Mouse (Mus musculus): Measurements from ENCODE around the gene Olfr1411. TPM values are rescaled to one million over a fixed set of nuclear protein-coding genes. Genes with fewer than 3 reads are reported as not detected.

Olfr1411 gene
- polyA plus RNA-seq, 1 experiment from 2014 or later: not detected

DNA sequence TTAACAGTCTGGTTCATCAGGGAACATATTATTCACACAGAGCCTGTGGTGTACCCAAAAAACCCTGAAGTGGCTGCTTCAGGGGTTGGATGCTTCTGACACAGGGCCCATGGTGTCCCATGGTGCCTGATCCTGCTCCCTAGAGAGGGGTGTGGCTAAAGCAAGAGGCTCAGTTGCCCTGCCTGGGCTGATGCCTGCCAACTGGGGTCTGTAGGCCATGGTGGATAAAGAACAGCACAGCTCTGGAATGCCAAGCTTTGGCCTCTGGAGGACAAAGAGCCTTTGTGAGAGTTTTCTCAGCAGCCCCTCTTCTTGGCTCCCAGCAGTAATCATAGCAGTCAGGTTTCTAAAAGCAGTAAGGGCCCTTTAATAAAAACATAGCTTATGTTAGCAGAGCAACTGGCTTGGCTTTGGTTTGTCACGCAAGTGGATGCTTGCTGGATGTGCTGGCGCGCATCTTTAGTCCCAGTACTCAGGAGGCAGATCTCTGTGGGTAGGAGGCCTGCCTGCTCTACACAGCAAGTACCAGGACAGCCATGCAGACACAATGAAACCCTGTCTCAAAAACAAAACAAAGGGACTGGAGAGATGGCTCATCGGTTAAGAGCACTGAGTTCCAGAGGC is 40.9 kb downstream of the Olfr1411 start:
- peaks cover 36% of the 10 kb centered on the region for H3K36me3 ChIP-seq (ENCODE audit: control insufficient read depth, insufficient read depth, low read length)
- no peaks in the 10 kb centered on the region for H3K4me1 ChIP-seq (ENCODE audit: control insufficient read depth, insufficient read depth, low read length)
- 93% methylated on average over 4 of the region's 4 CpGs for WGBS
- no peak overlapping the region for H3K9ac ChIP-seq (ENCODE audit: low read depth, low read length)
- no peaks in the 10 kb centered on the region for H3K27me3 ChIP-seq (ENCODE audit: control insufficient read depth, insufficient read depth, low read length)
- ATAC-seq (ENCODE audit: low FRiP score, low TSS enrichment): no peak
- no peak overlapping the region for H3K4me2 ChIP-seq (replicated peaks; ENCODE audit: low read depth, low read length)
- H3K27ac ChIP-seq (ENCODE audit: low read depth, low read length): no peak overlapping the region
- H3K9me3 ChIP-seq (ENCODE audit: control insufficient read depth, low read length): no peaks in the 10 kb centered on the region
- H3K4me3 ChIP-seq (ENCODE audit: low read length): no peak overlapping the region

DNA sequence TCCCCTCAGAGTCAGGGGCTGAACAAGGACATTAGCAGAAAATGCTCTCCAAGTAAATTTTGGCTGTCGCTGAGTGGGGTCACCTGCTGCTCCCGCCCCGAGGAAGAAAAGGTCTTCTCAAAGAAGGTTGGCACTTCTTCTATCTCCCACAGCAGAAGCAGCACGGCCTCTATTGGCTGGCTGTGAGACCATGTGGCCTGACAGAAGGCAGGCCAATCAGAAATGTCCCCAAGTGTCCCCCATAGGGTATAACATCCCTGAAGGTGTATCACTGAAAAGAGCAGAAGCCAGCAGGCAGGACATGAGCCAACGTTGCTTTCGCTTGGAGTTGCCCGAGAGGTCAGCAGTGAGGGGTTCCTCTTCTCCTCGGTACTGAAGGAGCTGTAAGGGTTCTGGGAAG is 41.8 kb downstream of the Olfr1411 start:
- H3K9ac ChIP-seq (ENCODE audit: low read depth, low read length): no peak overlapping the region
- no peaks in the 10 kb centered on the region for H3K9me3 ChIP-seq (ENCODE audit: control insufficient read depth, low read length)
- peaks cover 36% of the 10 kb centered on the region for H3K36me3 ChIP-seq (ENCODE audit: control insufficient read depth, insufficient read depth, low read length)
- 91% methylated on average over 8 of the region's 8 CpGs for WGBS
- no peak overlapping the region for H3K4me2 ChIP-seq (replicated peaks; ENCODE audit: low read depth, low read length)
- H3K4me1 ChIP-seq (ENCODE audit: control insufficient read depth, insufficient read depth, low read length): peaks cover 9% of the 10 kb centered on the region; the same call in 1 of the 2 replicates
- no peak overlapping the region for H3K4me3 ChIP-seq (ENCODE audit: low read length)
- no peak for ATAC-seq (ENCODE audit: low FRiP score, low TSS enrichment)
- H3K27ac ChIP-seq (ENCODE audit: low read depth, low read length): no peak overlapping the region
- no peaks in the 10 kb centered on the region for H3K27me3 ChIP-seq (ENCODE audit: control insufficient read depth, insufficient read depth, low read length)

DNA sequence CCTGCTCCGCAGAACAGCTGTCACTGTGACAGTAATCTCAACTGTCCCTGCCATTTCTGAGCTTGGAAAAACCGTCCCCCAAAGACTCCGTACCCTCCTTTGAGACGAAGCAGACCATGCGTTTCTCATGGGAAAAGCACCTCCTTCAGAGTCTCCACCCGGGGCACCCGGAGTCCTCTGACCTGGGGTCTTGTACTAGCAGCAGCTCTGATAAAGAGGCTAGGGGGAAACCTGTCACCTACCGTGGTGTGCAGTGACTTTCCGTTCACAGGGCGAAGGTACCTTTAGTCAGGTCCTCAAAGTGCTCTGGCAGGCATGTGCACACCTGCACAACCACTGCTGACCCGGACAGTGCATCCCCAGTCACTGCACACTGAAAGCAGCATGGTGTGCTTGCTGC is 42.5 kb downstream of the Olfr1411 start:
- H3K4me1 ChIP-seq (ENCODE audit: control insufficient read depth, insufficient read depth, low read length): peaks cover 10% of the 10 kb centered on the region; the same call in 1 of the 2 replicates
- H3K4me3 ChIP-seq (ENCODE audit: low read length): no peak overlapping the region
- no peaks in the 10 kb centered on the region for H3K27me3 ChIP-seq (ENCODE audit: control insufficient read depth, insufficient read depth, low read length)
- no peak for ATAC-seq (ENCODE audit: low FRiP score, low TSS enrichment)
- peaks cover 36% of the 10 kb centered on the region for H3K36me3 ChIP-seq (ENCODE audit: control insufficient read depth, insufficient read depth, low read length)
- no peaks in the 10 kb centered on the region for H3K9me3 ChIP-seq (ENCODE audit: control insufficient read depth, low read length)
- no peak overlapping the region for H3K27ac ChIP-seq (ENCODE audit: low read depth, low read length)
- H3K9ac ChIP-seq (ENCODE audit: low read depth, low read length): no peak overlapping the region
- 92% methylated on average over 11 of the region's 11 CpGs for WGBS
- H3K4me2 ChIP-seq (replicated peaks; ENCODE audit: low read depth, low read length): no peak overlapping the region

DNA sequence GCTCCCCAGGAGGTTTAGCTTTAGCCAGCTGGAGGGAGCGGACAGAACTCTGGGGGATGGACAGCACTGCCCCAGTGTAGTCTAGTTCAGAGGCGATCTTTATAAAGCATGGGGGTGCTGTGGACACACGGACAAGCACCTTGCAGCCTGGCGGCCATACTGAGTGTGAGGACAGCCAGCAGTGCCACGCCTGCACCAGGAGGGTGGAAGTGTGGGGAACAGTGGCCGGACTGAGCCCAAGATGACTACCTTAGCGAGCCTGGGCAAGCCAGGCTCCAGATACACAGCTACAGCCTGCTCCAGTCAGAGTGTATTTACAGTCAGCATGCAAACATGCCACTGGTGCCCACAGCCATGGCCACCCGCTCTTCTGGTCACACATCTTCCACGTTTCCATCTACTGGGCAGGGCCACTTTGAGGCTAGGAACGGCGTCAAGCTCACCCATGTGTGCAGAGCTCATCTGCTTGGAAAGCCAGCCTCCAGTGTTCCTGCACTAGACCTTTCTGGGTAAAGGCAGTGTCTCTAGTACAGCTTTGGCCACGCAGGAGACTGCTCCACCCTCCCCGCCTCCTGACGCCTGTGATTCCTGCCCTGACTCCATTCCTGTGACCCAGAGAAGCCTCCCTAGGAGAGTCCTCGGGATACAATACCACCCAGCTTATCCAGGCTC is 43.4 kb downstream of the Olfr1411 start:
- H3K36me3 ChIP-seq (ENCODE audit: control insufficient read depth, insufficient read depth, low read length): peaks cover 36% of the 10 kb centered on the region
- no peak overlapping the region for H3K4me2 ChIP-seq (replicated peaks; ENCODE audit: low read depth, low read length)
- no peak overlapping the region for H3K4me3 ChIP-seq (ENCODE audit: low read length)
- ATAC-seq (ENCODE audit: low FRiP score, low TSS enrichment): no peak
- peaks cover 10% of the 10 kb centered on the region; the same call in 1 of the 2 replicates for H3K4me1 ChIP-seq (ENCODE audit: control insufficient read depth, insufficient read depth, low read length)
- no peak overlapping the region for H3K27ac ChIP-seq (ENCODE audit: low read depth, low read length)
- H3K9ac ChIP-seq (ENCODE audit: low read depth, low read length): no peak overlapping the region
- no peaks in the 10 kb centered on the region for H3K27me3 ChIP-seq (ENCODE audit: control insufficient read depth, insufficient read depth, low read length)
- WGBS: 93% methylated on average over 15 of the region's 15 CpGs
- H3K9me3 ChIP-seq (ENCODE audit: control insufficient read depth, low read length): no peaks in the 10 kb centered on the region

DNA sequence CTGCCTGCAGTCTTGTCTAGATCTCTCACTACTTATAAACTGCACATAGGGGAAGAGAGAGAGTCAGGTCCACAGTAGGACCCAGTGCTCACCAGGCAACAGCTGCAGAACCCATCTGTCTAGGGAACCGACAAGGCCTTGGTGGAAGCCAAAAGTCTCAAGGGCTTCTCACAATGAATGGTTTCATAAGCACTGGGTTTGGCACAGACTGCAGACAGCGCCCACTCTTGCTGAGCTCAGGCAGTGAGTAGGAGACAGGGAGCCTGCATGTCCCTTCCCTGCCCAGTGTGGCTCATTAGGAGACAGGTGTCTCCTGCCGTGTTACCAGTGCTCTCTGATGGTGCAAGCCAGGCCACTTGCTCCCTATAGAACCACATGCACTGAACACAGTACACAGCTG is 44.0 kb downstream of the Olfr1411 start:
- no peak for ATAC-seq (ENCODE audit: low FRiP score, low TSS enrichment)
- Histone ChIP-seq H3K4me3 (ENCODE audit: low read length) (no peak overlapping the region), H3K4me1 (ENCODE audit: control insufficient read depth, insufficient read depth, low read length) (peaks cover 10% of the 10 kb centered on the region; the same call in 1 of the 2 replicates), H3K27ac (ENCODE audit: low read depth, low read length) (no peak overlapping the region), H3K4me2 (replicated peaks; ENCODE audit: low read depth, low read length) (no peak overlapping the region), H3K27me3 (ENCODE audit: control insufficient read depth, insufficient read depth, low read length) (no peaks in the 10 kb centered on the region), H3K9me3 (ENCODE audit: control insufficient read depth, low read length) (no peaks in the 10 kb centered on the region), H3K9ac (ENCODE audit: low read depth, low read length) (no peak overlapping the region), H3K36me3 (ENCODE audit: control insufficient read depth, insufficient read depth, low read length) (peaks cover 36% of the 10 kb centered on the region)
- WGBS: 82% methylated on average over 3 of the region's 3 CpGs

DNA sequence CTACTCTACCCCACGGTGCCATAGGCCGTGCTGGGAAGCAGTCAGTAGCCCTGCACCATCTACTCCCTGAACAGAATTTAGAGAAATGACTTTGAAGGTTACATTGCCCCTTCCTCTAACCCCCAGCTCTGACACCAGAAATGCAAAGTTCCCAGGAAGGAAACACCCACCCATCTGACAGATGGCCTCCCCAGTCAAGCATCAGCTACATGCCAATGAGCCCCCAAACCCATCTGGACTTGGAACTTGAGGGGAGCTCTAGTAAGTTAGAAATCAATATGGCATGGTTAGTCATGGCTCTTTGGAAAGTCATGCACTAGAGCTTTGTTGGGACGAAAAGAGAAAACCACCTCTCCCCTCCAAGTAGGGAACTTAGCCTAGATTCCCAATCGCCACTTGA is 44.5 kb downstream of the Olfr1411 start:
- peaks cover 10% of the 10 kb centered on the region; the same call in 1 of the 2 replicates for H3K4me1 ChIP-seq (ENCODE audit: control insufficient read depth, insufficient read depth, low read length)
- H3K4me2 ChIP-seq (replicated peaks; ENCODE audit: low read depth, low read length): no peak overlapping the region
- no peak overlapping the region for H3K4me3 ChIP-seq (ENCODE audit: low read length)
- WGBS: 96% methylated on average over 4 of the region's 4 CpGs
- no peak overlapping the region for H3K27ac ChIP-seq (ENCODE audit: low read depth, low read length)
- no peak for ATAC-seq (ENCODE audit: low FRiP score, low TSS enrichment)
- H3K36me3 ChIP-seq (ENCODE audit: control insufficient read depth, insufficient read depth, low read length): peaks cover 36% of the 10 kb centered on the region
- H3K9ac ChIP-seq (ENCODE audit: low read depth, low read length): no peak overlapping the region
- no peaks in the 10 kb centered on the region for H3K9me3 ChIP-seq (ENCODE audit: control insufficient read depth, low read length)
- no peaks in the 10 kb centered on the region for H3K27me3 ChIP-seq (ENCODE audit: control insufficient read depth, insufficient read depth, low read length)

DNA sequence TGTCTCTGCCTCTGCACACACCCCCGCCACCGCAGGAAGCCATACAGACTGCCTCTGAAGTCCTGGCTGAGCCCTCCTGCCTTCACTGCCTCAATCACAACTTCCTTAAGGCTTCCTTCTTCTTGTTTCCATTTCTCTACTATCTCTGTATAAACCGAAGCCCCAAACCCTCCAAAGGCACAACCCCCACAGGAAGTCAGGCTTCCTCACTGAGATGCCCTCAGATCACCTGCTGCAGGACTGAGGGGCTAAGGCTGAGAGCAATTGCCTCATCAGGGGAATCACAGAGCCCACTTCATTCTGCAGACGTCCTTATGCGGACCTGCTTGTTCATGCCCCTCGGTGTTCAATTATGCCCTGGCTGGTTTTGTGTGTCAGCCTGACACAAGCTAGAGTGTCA is 46.2 kb downstream of the Olfr1411 start:
- peaks cover 10% of the 10 kb centered on the region; the same call in 1 of the 2 replicates for H3K4me1 ChIP-seq (ENCODE audit: control insufficient read depth, insufficient read depth, low read length)
- no peaks in the 10 kb centered on the region for H3K27me3 ChIP-seq (ENCODE audit: control insufficient read depth, insufficient read depth, low read length)
- no peak for ATAC-seq (ENCODE audit: low FRiP score, low TSS enrichment)
- no peak overlapping the region for H3K27ac ChIP-seq (ENCODE audit: low read depth, low read length)
- no peak overlapping the region for H3K4me3 ChIP-seq (ENCODE audit: low read length)
- H3K4me2 ChIP-seq (replicated peaks; ENCODE audit: low read depth, low read length): peak overlapping the region; percentile 93; the same call in 1 of the 2 replicates
- WGBS: 84% methylated on average over 6 of the region's 6 CpGs
- no peaks in the 10 kb centered on the region for H3K9me3 ChIP-seq (ENCODE audit: control insufficient read depth, low read length)
- 0 out of 2 replicates have a peak overlapping the region, but pooled peaks have one; percentile 86 for H3K9ac ChIP-seq (ENCODE audit: low read depth, low read length)
- peaks cover 36% of the 10 kb centered on the region for H3K36me3 ChIP-seq (ENCODE audit: control insufficient read depth, insufficient read depth, low read length)

DNA sequence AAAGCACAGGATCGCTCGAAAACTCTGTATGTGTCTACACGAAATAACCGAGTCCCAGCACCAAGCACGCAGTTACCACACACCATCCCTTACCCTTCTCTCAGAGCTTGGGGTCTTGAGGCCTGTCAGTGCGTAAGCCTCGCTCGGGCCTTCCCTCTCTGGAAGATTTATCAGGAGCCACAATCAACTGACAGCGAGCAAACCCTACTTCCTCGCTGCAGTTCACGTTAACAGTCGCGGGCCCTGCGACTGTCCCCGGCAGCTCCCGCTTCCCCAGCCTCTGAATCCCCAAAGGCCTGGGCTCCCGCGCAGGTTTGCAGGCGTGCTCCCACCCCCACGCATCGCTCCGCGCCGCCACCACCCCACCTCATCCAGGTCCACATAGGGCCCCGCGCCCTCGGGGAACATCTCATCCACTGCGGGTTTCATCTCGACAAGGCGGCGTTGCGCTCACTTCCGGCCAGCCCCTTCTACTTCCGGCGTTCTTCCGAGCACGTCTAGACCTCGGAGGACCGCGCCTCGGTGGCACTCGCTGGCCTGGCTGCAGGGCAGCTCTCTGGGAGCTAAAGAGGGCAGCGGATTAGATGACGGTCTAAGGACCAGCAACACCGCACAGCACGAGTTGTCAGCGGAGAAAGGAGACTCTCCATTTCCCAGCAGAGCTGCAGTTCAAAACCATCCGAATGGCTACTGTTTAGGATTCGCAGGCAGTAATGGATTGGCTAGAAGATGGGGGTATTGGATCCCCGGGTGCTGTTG is 47.5 kb downstream of the Olfr1411 start, which contains the start of gene Cops9:
Gene Cops9 (minus strand): TSS at position 472 of the 759 bp plus-strand sequence.
- WGBS: 2% methylated on average over 50 of the region's 50 CpGs
- ATAC-seq (ENCODE audit: low FRiP score, low TSS enrichment): peak; percentile 91

More for the DNA sequence above, 47.5 kb downstream of the Olfr1411 start, which contains the start of gene Cops9:
- Histone ChIP-seq H3K4me3 (ENCODE audit: low read length) (peak within 1 kb of the TSS; percentile 83), H3K27ac (ENCODE audit: low read depth, low read length) (peak within 1 kb of the TSS; percentile 52), H3K36me3 (ENCODE audit: control insufficient read depth, insufficient read depth, low read length) (peaks cover 27% of the 10 kb centered on the region), H3K9ac (ENCODE audit: low read depth, low read length) (peak within 1 kb of the TSS; percentile 86), H3K27me3 (ENCODE audit: control insufficient read depth, insufficient read depth, low read length) (no peaks in the 10 kb centered on the region), H3K4me1 (ENCODE audit: control insufficient read depth, insufficient read depth, low read length) (peaks cover 10% of the 10 kb centered on the region; the same call in 1 of the 2 replicates), H3K4me2 (replicated peaks; ENCODE audit: low read depth, low read length) (peak within 1 kb of the TSS; percentile 93), H3K9me3 (ENCODE audit: control insufficient read depth, low read length) (no peaks in the 10 kb centered on the region)

Data from kidney, embryonic 14.5 days (tissue).